Mouse (Mus musculus) MEL (cell line): ENCODE measurements at regions not wholly inside any gene's neighbourhood (a gene's known extent, or its start where the extent isn't known, plus 50 kb on each side); places are given as distances from the start of the nearest gene placed in this dataset.

Experiments
- CHD1 ChIP-seq: IDR thresholded peaks from 2 replicates; pipeline ENCODE4 v1.6.1; 2012; ENCODE audit warnings: low read depth, mild to moderate bottlenecking, inconsistent platforms, low read length, improper control_type of control experiment
- CTCF ChIP-seq, 3 experiments: IDR thresholded peaks in 2 of 3; conservative IDR thresholded peaks in 1 of 3; 2 replicates each; pipeline ENCODE4 v1.5.1; 2011 to 2012; ENCODE audit warnings: low read length in 3 of 3, low read depth in 2 of 3, mild to moderate bottlenecking in 2 of 3, improper control_type of control experiment in 1 of 3, inconsistent platforms in 1 of 3, mixed read lengths in 1 of 3, moderate library complexity in 1 of 3; ENCODE audit not compliant: control insufficient read depth in 1 of 3, insufficient read depth in 1 of 3, poor library complexity in 1 of 3, severe bottlenecking in 1 of 3
- E2F4 ChIP-seq: IDR thresholded peaks from 2 replicates; pipeline ENCODE4 v1.6.1; 2011; ENCODE audit warnings: low read depth, low read length, improper control_type of control experiment, borderline replicate concordance
- HCFC1 ChIP-seq: IDR thresholded peaks from 2 replicates; pipeline ENCODE4 v1.6.1; 2012; ENCODE audit warnings: low read depth, mild to moderate bottlenecking, inconsistent platforms, low read length, improper control_type of control experiment, moderate library complexity
- JUND ChIP-seq: IDR thresholded peaks from 2 replicates; pipeline ENCODE4 v1.6.1; 2011; ENCODE audit warnings: low read depth, mild to moderate bottlenecking, improper control_type of control experiment, low read length
- KAT2A ChIP-seq: conservative IDR thresholded peaks from 2 replicates; pipeline ENCODE4 v1.6.1; 2012; ENCODE audit warnings: low read depth, low read length, improper control_type of control experiment, inconsistent platforms
- POLR2A ChIP-seq, 2 experiments: IDR thresholded peaks; 2 replicates each; pipeline ENCODE4 v1.6.1; 2011 to 2012; ENCODE audit warnings: low read length in 2 of 2, mild to moderate bottlenecking in 2 of 2, control low read depth in 1 of 2, improper control_type of control experiment in 1 of 2, low read depth in 1 of 2, moderate library complexity in 1 of 2; ENCODE audit not compliant: control insufficient read depth in 1 of 2, insufficient read depth in 1 of 2, poor library complexity in 1 of 2
- RAD21 ChIP-seq: IDR thresholded peaks from 2 replicates; pipeline ENCODE4 v1.6.1; 2011; ENCODE audit warnings: mild to moderate bottlenecking, low read depth, low read length, improper control_type of control experiment
- ZC3H11A ChIP-seq: IDR thresholded peaks from 2 replicates; pipeline ENCODE4 v1.6.1; 2012; ENCODE audit warnings: low read depth, mild to moderate bottlenecking, inconsistent platforms, low read length, improper control_type of control experiment
- ZNF384 ChIP-seq: IDR thresholded peaks from 2 replicates; pipeline ENCODE4 v1.6.1; 2012; ENCODE audit warnings: low read depth, mild to moderate bottlenecking, inconsistent platforms, low read length, improper control_type of control experiment

DNA sequence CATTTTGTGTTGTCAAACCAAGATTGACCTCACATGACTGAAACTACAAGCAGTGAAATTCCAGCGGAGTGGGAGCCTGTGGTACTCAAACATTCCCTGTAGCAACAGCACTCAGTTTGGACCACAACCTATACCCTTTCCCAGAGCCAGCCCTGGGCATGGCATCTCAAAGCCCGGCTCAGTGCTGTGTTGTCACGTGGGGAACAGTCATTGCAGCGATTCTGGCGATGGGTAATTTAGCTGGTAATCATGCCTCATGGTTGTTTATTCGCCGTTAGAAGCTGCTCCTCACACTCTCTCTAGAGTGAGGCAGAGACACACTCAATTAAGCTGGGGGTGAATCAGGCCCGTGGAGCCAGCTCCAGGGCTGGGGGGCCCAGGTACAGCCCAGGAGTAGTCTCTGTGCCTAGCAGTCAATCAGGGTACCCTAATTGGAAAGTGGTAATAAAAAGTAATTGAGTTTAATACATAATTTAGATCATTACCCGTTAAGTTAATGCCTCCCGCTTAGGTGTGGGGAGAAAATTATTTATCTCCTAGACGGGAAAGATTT, 85.5 kb upstream of the A530016L24Rik start:
- TF ChIP-seq ZC3H11A (no peak), POLR2A (IDR thresholded peaks at IDR 0.05; ENCODE audit: control insufficient read depth in 1 of 2, insufficient read depth in 1 of 2, low read depth in 1 of 2, low read length in 2 of 2, poor library complexity in 1 of 2) (0 out of 4 replicates have a peak, but pooled peaks of 1 of the 2 experiments have one; percentile 26), CTCF (IDR thresholded peaks at IDR 0.05 in 2 of 3, conservative IDR thresholded peaks at IDR 0.05 in 1 of 3; ENCODE audit: control insufficient read depth in 1 of 3, insufficient read depth in 1 of 3, low read depth in 2 of 3, low read length in 3 of 3, poor library complexity in 1 of 3, severe bottlenecking in 1 of 3) (no peak), CHD1 (no peak), KAT2A (no peak), ZNF384 (no peak), E2F4 (no peak), RAD21 (no peak), HCFC1 (no peak), JUND (no peak)
